Mouse (Mus musculus) heart, postnatal 0 days (tissue): ENCODE data around the gene Limch1. TPM values are rescaled to one million over a fixed set of nuclear protein-coding genes. Genes with fewer than 3 reads are reported as not detected.

Experiments used
- ATAC-seq: fragments of 200-750 bp; cut with Nextera tagmentation; 2 replicates; pipeline ENCODE4 v1.8.0; 2017; ENCODE audit warnings: low read depth, moderate number of reproducible peaks, moderate library complexity; ENCODE audit not compliant: insufficient read depth
- DNase-seq: peaks from one replicate; pipeline ENCODE4 v3.0.0-alpha.2; 2016; ENCODE audit warnings: low spot score
- H3K27ac ChIP-seq: fragments of 300-500 bp; sonication (generic); 2 replicates; pipeline ENCODE4 v1.5.1; 2014; ENCODE audit warnings: low read depth, mild to moderate bottlenecking
- H3K27me3 ChIP-seq: fragments of 300-500 bp; sonication (generic); 2 replicates; pipeline ENCODE4 v1.6.1; 2014; ENCODE audit warnings: low read length, mixed read lengths; ENCODE audit not compliant: control insufficient read depth, insufficient read depth
- H3K36me3 ChIP-seq: fragments of 300-500 bp; sonication (generic); replicated peaks from 2 replicates; pipeline ENCODE4 v1.6.1; 2014; ENCODE audit warnings: low read length, mixed read lengths; ENCODE audit not compliant: control insufficient read depth, insufficient read depth
- H3K4me1 ChIP-seq: fragments of 300-500 bp; sonication (generic); 2 replicates; pipeline ENCODE4 v1.6.1; 2014; ENCODE audit warnings: antibody characterized with exemption; ENCODE audit not compliant: control insufficient read depth, insufficient read depth
- H3K4me2 ChIP-seq: fragments of 300-500 bp; sonication (generic); 2 replicates; pipeline ENCODE4 v1.6.1; 2014; ENCODE audit warnings: low read depth, mild to moderate bottlenecking, low read length, moderate library complexity
- H3K4me3 ChIP-seq: fragments of 300-500 bp; sonication (generic); 2 replicates; pipeline ENCODE4 v1.5.1; 2014; ENCODE audit warnings: low read depth, low read length
- H3K9ac ChIP-seq: fragments of 300-500 bp; sonication (generic); replicated peaks from 2 replicates; pipeline ENCODE4 v1.6.1; 2014; ENCODE audit warnings: low read depth, low read length, mixed read lengths
- H3K9me3 ChIP-seq: fragments of 300-500 bp; sonication (generic); replicated peaks from 2 replicates; pipeline ENCODE4 v1.6.1; 2016; ENCODE audit warnings: low read length; ENCODE audit not compliant: control insufficient read depth
- CTCF ChIP-seq: IDR thresholded peaks from 2 replicates; pipeline ENCODE4 v1.5.1; 2016; ENCODE audit warnings: antibody characterized with exemption, control low read depth, low read depth
- EP300 ChIP-seq: IDR thresholded peaks from 2 replicates; pipeline ENCODE4 v1.6.1; 2016; ENCODE audit warnings: antibody characterized with exemption, low read depth
- WGBS: fragments of 180-500 bp; shearing (Covaris S2); extraction: QIAGEN DNeasy Blood & Tissue Kit; methylation state at CpG from one replicate; pipeline ENCODE4 v1.1.7; 2014; 5-methylcytosine and 5-hydroxymethylcytosine counted together
- polyA plus RNA-seq: library from polyadenylated mRNA; unstranded; fragments of >200 nt; fragmentation: Nextera tagmentation; extraction: Ambion mirVana; gene quantifications from 2 replicates; pipeline ENCODE4 v1.2.1, GENCODE M21; 2015
- total RNA-seq: library from RNA; depleted of rRNA; stranded (reverse); fragments of >200 nt; gene quantifications from 2 replicates; pipeline ENCODE4 v1.2.3, GENCODE M21; 2014; ENCODE audit warnings: low replicate concordance

Limch1 gene
- total and polyA plus RNA-seq, 2 experiments from 2014 or later = 21.1 to 30.0 TPM

GRCm38 (mm10) chr5:66871521-66872050 is 126.0 kb downstream of the Limch1 start:
- no peak overlapping the region for H3K4me2 ChIP-seq
- no peaks in the 10 kb centered on the region for H3K9me3 ChIP-seq
- H3K27ac ChIP-seq = peak overlapping the region; percentile 46
- DNase-seq = no peak
- no peak overlapping the region for H3K4me3 ChIP-seq
- 71% methylated on average over 11 of the region's 11 CpGs for WGBS
- 0 out of 2 replicates have a peak, but pooled peaks have one; percentile 20 for ATAC-seq
- TF ChIP-seq EP300 = no peak
- TF ChIP-seq CTCF = no peak
- no peaks in the 10 kb centered on the region for H3K36me3 ChIP-seq
- H3K9ac ChIP-seq = no peak overlapping the region
- H3K27me3 ChIP-seq = no peaks in the 10 kb centered on the region
- H3K4me1 ChIP-seq = no peaks in the 10 kb centered on the region

GRCm38 (mm10) chr5:66872053-66872452 is 126.4 kb downstream of the Limch1 start:
- 57% methylated on average over 4 of the region's 4 CpGs for WGBS

GRCm38 (mm10) chr5:66872681-66873080 is 127.1 kb downstream of the Limch1 start:
- DNase-seq (no peak), ATAC-seq (no peak)
- H3K4me2 ChIP-seq = no peak overlapping the region
- H3K4me1 ChIP-seq = no peaks in the 10 kb centered on the region
- 92% methylated on average over 6 of the region's 6 CpGs for WGBS
- 0 out of 2 replicates have a peak overlapping the region, but pooled peaks have one; percentile 15 for H3K27ac ChIP-seq
- no peaks in the 10 kb centered on the region for H3K36me3 ChIP-seq
- no peaks in the 10 kb centered on the region for H3K27me3 ChIP-seq
- H3K9ac ChIP-seq = no peak overlapping the region
- no peak overlapping the region for H3K4me3 ChIP-seq
- TF ChIP-seq CTCF = no peak
- TF ChIP-seq EP300 = no peak
- H3K9me3 ChIP-seq = no peaks in the 10 kb centered on the region

More at GRCm38 (mm10) chr5:66872053-66872452, 126.4 kb downstream of the Limch1 start:
- no peaks in the 10 kb centered on the region for H3K27me3 ChIP-seq
- no peak for DNase-seq
- H3K9ac ChIP-seq = no peak overlapping the region
- no peaks in the 10 kb centered on the region for H3K36me3 ChIP-seq
- no peaks in the 10 kb centered on the region for H3K9me3 ChIP-seq
- TF ChIP-seq EP300 = no peak
- TF ChIP-seq CTCF = no peak
- peak; percentile 44; the same call in 1 of the 2 replicates for ATAC-seq
- peak overlapping the region; percentile 46 for H3K27ac ChIP-seq
- no peak overlapping the region for H3K4me3 ChIP-seq
- no peak overlapping the region for H3K4me2 ChIP-seq
- no peaks in the 10 kb centered on the region for H3K4me1 ChIP-seq

GRCm38 (mm10) chr5:66876018-66876805 is 130.6 kb downstream of the Limch1 start:
- WGBS = 56% methylated on average over 10 of the region's 10 CpGs
- Histone ChIP-seq H3K36me3 (no peaks in the 10 kb centered on the region), H3K27me3 (no peaks in the 10 kb centered on the region), H3K27ac (no peak overlapping the region), H3K4me1 (no peaks in the 10 kb centered on the region), H3K9me3 (no peaks in the 10 kb centered on the region), H3K4me2 (no peak overlapping the region), H3K4me3 (no peak overlapping the region), H3K9ac (no peak overlapping the region)
- ATAC-seq (no peak), DNase-seq (no peak)
- no peak for TF ChIP-seq CTCF
- TF ChIP-seq EP300 = no peak

- ATAC-seq (no peak), DNase-seq (no peak)
- H3K4me1 ChIP-seq = no peaks in the 10 kb centered on the region
- no peak overlapping the region for H3K27ac ChIP-seq
- H3K4me2 ChIP-seq = no peak overlapping the region
- no peaks in the 10 kb centered on the region for H3K27me3 ChIP-seq
- 54% methylated on average over 5 of the region's 5 CpGs for WGBS
- no peak overlapping the region for H3K4me3 ChIP-seq
- no peaks in the 10 kb centered on the region for H3K9me3 ChIP-seq
- no peaks in the 10 kb centered on the region for H3K36me3 ChIP-seq
- TF ChIP-seq CTCF = no peak
- no peak for TF ChIP-seq EP300
- no peak overlapping the region for H3K9ac ChIP-seq
These were observed 131.4 kb downstream of the Limch1 start for GRCm38 (mm10) chr5:66877066-66877465.
